Mouse (Mus musculus): ENCODE results near the gene Ppm1n. TPM values are rescaled to one million over a fixed set of nuclear protein-coding genes. Genes with fewer than 3 reads are reported as not detected.
A peak's percentile ranks its signal among the peaks of the same experiment; 100 is the strongest.

Gene Ppm1n
- polyA plus RNA-seq, 1 experiment from 2014 or later = 0.19 TPM

GRCm38 (mm10) chr7:19226817-19227797 lies 52.8 kb downstream of the Ppm1n start:
- WGBS = 18% methylated on average over 20 of the region's 20 CpGs
- Histone ChIP-seq H3K36me3 (peaks cover 23% of the 10 kb centered on the region), H3K4me2 (peak overlapping the region; percentile 64), H3K4me1 (peaks cover 15% of the 10 kb centered on the region), H3K9me3 (no peaks in the 10 kb centered on the region), H3K9ac (peak overlapping the region; percentile 63), H3K4me3 (peak overlapping the region; percentile 70), H3K27me3 (no peaks in the 10 kb centered on the region), H3K27ac (peak overlapping the region; percentile 93)
- no peak for ATAC-seq (ENCODE audit: insufficient number of reproducible peaks, low FRiP score, low TSS enrichment, low read depth)

Other genes with a start within 250 kb of the Ppm1n start
- gene Rsph6a, start 225.4 kb downstream of the Ppm1n start, polyA plus RNA-seq (2015; fragmentation: Nextera tagmentation; extraction: Ambion mirVana) = not detected in 2 replicates
- 15.0 and 15.5 TPM in 2 replicates for gene Dmwd, start 203.8 kb downstream of the Ppm1n start, polyA plus RNA-seq (2015; fragmentation: Nextera tagmentation; extraction: Ambion mirVana)
- gene Dmpk, start 196.2 kb downstream of the Ppm1n start, polyA plus RNA-seq (2015; fragmentation: Nextera tagmentation; extraction: Ambion mirVana) = 32.5 and 64.0 TPM in 2 replicates
- 11.5 and 13.5 TPM in 2 replicates for gene Six5, start 185.5 kb downstream of the Ppm1n start, polyA plus RNA-seq (2015; fragmentation: Nextera tagmentation; extraction: Ambion mirVana)
- gene Gm4969, start 161.7 kb downstream of the Ppm1n start, polyA plus RNA-seq (2015; fragmentation: Nextera tagmentation; extraction: Ambion mirVana) = 2.4 and 2.6 TPM in 2 replicates
- 16.1 and 16.9 TPM in 2 replicates for gene Fbxo46, start 160.2 kb downstream of the Ppm1n start, polyA plus RNA-seq (2015; fragmentation: Nextera tagmentation; extraction: Ambion mirVana)
- 13.7 and 13.8 TPM in 2 replicates for gene Qpctl, start 130.8 kb downstream of the Ppm1n start, polyA plus RNA-seq (2015; fragmentation: Nextera tagmentation; extraction: Ambion mirVana)
- 124 and 130 TPM in 2 replicates for gene Snrpd2, start 130.3 kb downstream of the Ppm1n start, polyA plus RNA-seq (2015; fragmentation: Nextera tagmentation; extraction: Ambion mirVana)
- gene Gipr, start 113.9 kb downstream of the Ppm1n start, polyA plus RNA-seq (2015; fragmentation: Nextera tagmentation; extraction: Ambion mirVana) = 1.0 and 1.2 TPM in 2 replicates
- 8.7 and 12.8 TPM in 2 replicates for gene Eml2, start 103.6 kb downstream of the Ppm1n start, polyA plus RNA-seq (2015; fragmentation: Nextera tagmentation; extraction: Ambion mirVana)
- 2.4 and 3.0 TPM in 2 replicates for gene Gpr4, start 67.5 kb downstream of the Ppm1n start, polyA plus RNA-seq (2015; fragmentation: Nextera tagmentation; extraction: Ambion mirVana)
- 28.4 and 31.5 TPM in 2 replicates for gene Opa3, start 51.7 kb downstream of the Ppm1n start, polyA plus RNA-seq (2015; fragmentation: Nextera tagmentation; extraction: Ambion mirVana)
- 73.8 and 84.0 TPM in 2 replicates for gene Vasp, start 8.2 kb downstream of the Ppm1n start, polyA plus RNA-seq (2015; fragmentation: Nextera tagmentation; extraction: Ambion mirVana)
- gene Rtn2, start 2.6 kb upstream of the Ppm1n start, polyA plus RNA-seq (2015; fragmentation: Nextera tagmentation; extraction: Ambion mirVana) = 21.4 and 48.2 TPM in 2 replicates
- gene Fosb, start 30.0 kb upstream of the Ppm1n start, polyA plus RNA-seq (2015; fragmentation: Nextera tagmentation; extraction: Ambion mirVana) = 0.29 and 0.41 TPM in 2 replicates
- gene Ercc1, start 64.7 kb upstream of the Ppm1n start, polyA plus RNA-seq (2015; fragmentation: Nextera tagmentation; extraction: Ambion mirVana) = 75.7 and 75.9 TPM in 2 replicates
- gene Cd3eap, start 79.4 kb upstream of the Ppm1n start, polyA plus RNA-seq (2015; fragmentation: Nextera tagmentation; extraction: Ambion mirVana) = 32.9 and 34.2 TPM in 2 replicates
- 20.0 and 24.8 TPM in 2 replicates for gene Ppp1r13l, start 79.7 kb upstream of the Ppm1n start, polyA plus RNA-seq (2015; fragmentation: Nextera tagmentation; extraction: Ambion mirVana)
- 14.0 and 14.9 TPM in 2 replicates for gene Ercc2, start 101.9 kb upstream of the Ppm1n start, polyA plus RNA-seq (2015; fragmentation: Nextera tagmentation; extraction: Ambion mirVana)
- gene Klc3, start 124.0 kb upstream of the Ppm1n start, polyA plus RNA-seq (2015; fragmentation: Nextera tagmentation; extraction: Ambion mirVana) = 37.5 and 37.6 TPM in 2 replicates
- gene Ckm, start 124.7 kb upstream of the Ppm1n start, polyA plus RNA-seq (2015; fragmentation: Nextera tagmentation; extraction: Ambion mirVana) = 139 and 815 TPM in 2 replicates
- 8.2 and 9.3 TPM in 2 replicates for gene Mark4, start 178.8 kb upstream of the Ppm1n start, polyA plus RNA-seq (2015; fragmentation: Nextera tagmentation; extraction: Ambion mirVana)
- gene Exoc3l2, start 183.3 kb upstream of the Ppm1n start, polyA plus RNA-seq (2015; fragmentation: Nextera tagmentation; extraction: Ambion mirVana) = 1.4 and 1.6 TPM in 2 replicates
- 1.8 and 2.0 TPM in 2 replicates for gene Bloc1s3, start 228.3 kb upstream of the Ppm1n start, polyA plus RNA-seq (2015; fragmentation: Nextera tagmentation; extraction: Ambion mirVana)
- 94.7 and 97.9 TPM in 2 replicates for gene Trappc6a, start 228.3 kb upstream of the Ppm1n start, polyA plus RNA-seq (2015; fragmentation: Nextera tagmentation; extraction: Ambion mirVana)
- gene Nkpd1, start 237.8 kb upstream of the Ppm1n start, polyA plus RNA-seq (2015; fragmentation: Nextera tagmentation; extraction: Ambion mirVana) = 1.7 and 2.5 TPM in 2 replicates